Mouse (Mus musculus) cerebellum, postnatal 36 days (tissue): Measurements from ENCODE around the gene Hand1.

Experiments
- DNase-seq, 2 experiments: peaks; one replicate each; pipeline ENCODE4 v3.0.0; 2021 to 2022; ENCODE audit warnings: mixed read lengths in 2 of 2

The Hand1 gene

GRCm38 (mm10) chr11:57801766-57802510, 30.7 kb downstream of the Hand1 start:
- DNase-seq, result peak; percentile 38 to 52

- DNase-seq, result peak; percentile 98
Measured at GRCm38 (mm10) chr11:57800971-57801765, 31.4 kb downstream of the Hand1 start, which contains the start of gene Sap30l. Sap30l (plus strand) TSS chr11:57801637.

- DNase-seq, result no peak
Measured at GRCm38 (mm10) chr11:57800266-57800951, 32.2 kb downstream of the Hand1 start.

GRCm38 (mm10) chr11:57799456-57799855, 33.2 kb downstream of the Hand1 start:
- no peak for DNase-seq

DNA sequence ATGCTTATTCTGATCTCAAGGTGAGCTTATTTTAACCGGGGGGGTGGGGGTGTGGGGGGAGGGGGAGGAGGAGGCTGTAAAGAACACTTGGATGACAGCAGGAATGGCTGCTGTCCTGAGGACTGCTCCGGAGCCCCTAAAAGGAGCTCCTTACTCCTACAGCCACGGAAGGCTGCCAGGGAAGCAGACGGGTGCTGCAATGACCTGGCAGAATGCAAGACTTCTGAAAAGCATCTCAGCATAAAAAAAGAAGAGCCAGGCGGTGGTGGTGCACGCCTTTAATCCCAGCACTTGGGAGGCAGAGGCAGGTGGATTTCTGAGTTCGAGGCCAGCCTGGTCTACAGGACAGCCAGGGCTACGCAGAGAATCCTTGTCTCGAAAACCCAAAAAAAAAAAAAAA, 34.8 kb downstream of the Hand1 start:
- no peak for DNase-seq

DNA sequence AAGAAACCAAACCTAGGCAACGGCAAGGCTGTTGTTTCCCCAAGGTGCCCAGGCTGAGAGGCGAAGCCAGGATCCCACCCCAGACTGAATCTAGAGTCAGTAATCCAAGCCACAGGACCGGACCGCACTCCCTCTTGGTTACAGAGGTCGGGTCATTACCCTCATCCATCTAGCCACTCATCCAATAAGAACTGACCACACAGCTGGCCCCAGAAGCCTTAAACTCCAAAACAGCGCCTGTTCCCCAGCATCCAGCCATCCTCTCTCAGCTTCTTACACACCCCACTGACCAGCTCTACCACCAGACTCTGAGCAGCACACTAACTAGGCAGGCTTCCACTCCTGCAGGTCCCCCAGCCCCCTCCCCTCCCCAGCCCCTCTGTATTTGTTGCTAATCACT, 37.5 kb downstream of the Hand1 start:
- DNase-seq, result no peak

GRCm38 (mm10) chr11:57790866-57791535, 41.6 kb downstream of the Hand1 start:
- DNase-seq, result no peak

GRCm38 (mm10) chr11:57787913-57788312, 44.7 kb downstream of the Hand1 start:
- DNase-seq, result peak; percentile 41 to 45

DNA sequence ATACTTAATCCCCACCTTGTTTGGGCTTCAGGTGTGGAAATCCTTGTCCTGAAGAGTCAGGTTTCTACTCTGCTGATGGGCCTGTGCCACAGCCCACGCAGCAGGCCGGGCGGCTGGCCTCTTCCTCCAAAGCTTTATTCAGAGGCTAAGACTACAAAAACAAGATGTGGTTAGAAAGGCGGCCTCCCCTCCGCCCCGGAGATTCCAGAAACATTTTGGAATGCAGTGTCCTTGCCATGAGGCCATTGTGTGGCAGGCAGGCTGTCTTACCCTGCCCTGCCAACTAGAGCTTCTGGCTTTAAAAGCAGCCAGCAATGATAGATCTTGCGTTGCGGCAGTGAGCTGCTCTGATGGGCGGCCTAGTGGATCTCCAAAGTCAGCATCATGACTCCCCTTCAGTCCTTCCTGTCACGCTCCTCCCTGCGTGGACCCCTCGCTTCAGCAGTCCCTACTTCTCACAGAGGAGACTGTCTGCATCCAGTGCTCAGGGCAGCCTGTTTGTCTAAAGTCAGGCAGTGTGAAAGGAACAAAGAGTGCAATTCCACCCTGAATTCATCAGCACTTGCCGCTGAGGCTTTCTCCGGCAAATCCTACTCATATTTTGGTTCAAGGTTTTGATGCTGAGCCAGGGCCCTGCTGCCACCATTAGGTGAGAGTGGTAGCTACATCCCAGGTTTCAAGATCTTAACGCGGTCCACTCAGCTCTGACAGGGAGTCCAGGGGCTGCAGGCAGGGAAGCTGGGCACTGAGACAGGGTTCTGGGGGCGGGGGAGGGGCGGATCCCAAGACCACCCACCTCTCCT, 45.8 kb downstream of the Hand1 start:
- peak; percentile 65 to 69 for DNase-seq

DNA sequence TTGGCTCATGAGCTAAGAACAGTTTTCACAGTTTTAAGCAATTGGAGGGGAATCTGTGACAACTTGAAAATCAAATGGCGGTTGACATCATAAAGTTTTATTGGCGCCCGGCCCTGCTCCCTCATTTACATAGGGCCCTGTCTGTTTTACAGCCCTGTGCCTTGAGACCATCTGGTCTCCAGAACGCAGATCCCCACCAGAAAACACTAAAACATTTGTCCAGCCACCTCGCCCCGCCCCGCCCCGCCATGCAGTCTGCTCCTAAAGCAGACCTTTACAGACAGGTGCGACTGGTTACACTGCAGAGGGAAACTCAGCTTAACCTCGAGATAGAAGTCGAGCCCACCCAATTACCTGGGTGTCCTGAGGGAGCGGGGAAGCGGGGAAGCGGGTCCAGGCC, 52.8 kb downstream of the Hand1 start:
- no peak for DNase-seq
